Mouse (Mus musculus) CH12.LX (cell line): ENCODE data around the gene Chd2.

Experiments used
- CTCF ChIP-seq, 2 experiments: IDR thresholded peaks in 1 of 2; conservative IDR thresholded peaks in 1 of 2; 2 replicates each; pipeline ENCODE4 v1.5.1; 2011 to 2012; ENCODE audit warnings: low read depth in 2 of 2, low read length in 2 of 2, improper control_type of control experiment in 1 of 2, inconsistent platforms in 1 of 2, mild to moderate bottlenecking in 1 of 2, moderate library complexity in 1 of 2
- NELFE ChIP-seq: IDR thresholded peaks from 2 replicates; pipeline ENCODE4 v1.6.1; 2011; ENCODE audit warnings: low read depth, low read length, improper control_type of control experiment
- POLR2A ChIP-seq: IDR thresholded peaks from 2 replicates; pipeline ENCODE4 v1.6.1; 2011; ENCODE audit warnings: low read depth, mild to moderate bottlenecking, improper control_type of control experiment, low read length
- RCOR1 ChIP-seq: conservative IDR thresholded peaks from 2 replicates; pipeline ENCODE4 v1.6.1; 2012; ENCODE audit warnings: low read depth, mild to moderate bottlenecking, inconsistent platforms, low read length, improper control_type of control experiment
- SIN3A ChIP-seq: IDR thresholded peaks from 2 replicates; pipeline ENCODE4 v1.6.1; 2012; ENCODE audit warnings: low read length, improper control_type of control experiment, inconsistent platforms

DNA sequence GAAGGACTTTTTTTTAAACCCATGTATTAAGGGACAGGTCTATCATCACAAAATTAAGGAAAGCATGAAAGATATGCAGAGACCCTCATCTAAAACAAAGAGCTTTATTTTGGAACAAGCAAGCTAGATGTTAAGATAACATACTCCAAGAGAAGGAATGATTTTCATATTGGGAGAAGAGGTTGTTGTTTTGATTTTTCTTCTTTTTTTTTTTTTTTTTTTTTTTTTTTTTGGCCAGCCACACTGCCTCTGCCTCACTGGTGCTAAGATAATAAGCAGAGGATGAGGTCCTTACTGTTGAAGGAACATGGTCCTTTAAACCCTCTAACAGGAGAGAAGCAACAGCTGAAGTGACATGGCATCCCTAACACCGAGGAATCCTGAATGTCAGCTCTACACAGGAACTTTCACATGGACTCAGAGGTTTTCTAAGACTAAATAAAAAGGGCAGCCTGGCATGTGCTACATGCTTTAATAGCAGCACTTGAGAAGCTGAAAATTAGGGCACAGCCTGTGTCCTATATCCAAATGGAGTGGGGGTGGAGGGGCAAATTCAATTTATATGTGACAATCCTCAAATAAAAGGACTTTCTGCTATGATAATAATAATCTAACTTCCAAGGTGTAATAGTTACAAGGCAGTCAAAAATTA is 17.9 kb downstream of the Chd2 start:
- no peak for TF ChIP-seq NELFE
- TF ChIP-seq CTCF (conservative IDR thresholded peaks at IDR 0.05 in 1 of 2, IDR thresholded peaks at IDR 0.05 in 1 of 2; ENCODE audit: low read depth in 2 of 2, low read length in 2 of 2): no peak
- TF ChIP-seq POLR2A: no peak
- no peak for TF ChIP-seq RCOR1
- no peak for TF ChIP-seq SIN3A
